Mouse (Mus musculus): ENCODE data around the gene Gm49395.

DNA sequence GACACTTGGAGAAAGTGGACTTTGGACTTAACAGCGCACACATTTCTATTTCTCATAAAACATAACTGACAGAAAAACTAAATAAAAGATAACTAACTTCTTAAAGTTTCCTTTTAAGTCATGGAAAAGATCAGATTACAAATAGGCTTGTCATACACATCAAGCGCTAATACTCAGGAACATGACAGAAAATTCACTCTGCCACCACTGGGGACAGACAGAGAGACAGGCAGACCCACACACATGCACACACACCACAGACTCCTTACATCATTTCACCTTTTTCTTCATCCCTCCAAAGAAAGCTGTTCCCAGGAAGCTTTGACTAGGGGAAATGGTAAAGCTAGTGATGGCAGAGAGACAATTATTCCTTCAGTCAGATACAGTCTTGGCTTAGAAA lies 6.3 kb downstream of the Gm49395 start:
- TF ChIP-seq GATA1 (IDR thresholded peaks at IDR 0.05; ENCODE audit: low read length) (no peak), TAL1 (IDR thresholded peaks at IDR 0.05; ENCODE audit: low read length) (no peak)
